Mouse (Mus musculus) liver, embryonic 14.5 days (tissue): Measurements from ENCODE around the gene Lmntd1.

ENCODE experiments used
- CTCF ChIP-seq: IDR thresholded peaks from 2 replicates; pipeline ENCODE4 v1.5.1; 2016; ENCODE audit warnings: antibody characterized with exemption, low read depth, control low read depth
- EP300 ChIP-seq: IDR thresholded peaks from 2 replicates; pipeline ENCODE4 v1.6.1; 2016; ENCODE audit warnings: antibody characterized with exemption, low read depth

GRCm38 (mm10) chr6:145576762-145577161, 37.4 kb downstream of the Lmntd1 start:
- TF ChIP-seq CTCF (no peak), EP300 (no peak)
